Mouse (Mus musculus): ENCODE measurements at regions not wholly inside any gene's neighbourhood (a gene's known extent, or its start where the extent isn't known, plus 50 kb on each side); places are given as distances from the start of the nearest gene placed in this dataset.
"Not testable (repeated sequence)": the region's sequence is repeated elsewhere in the genome, so short reads cannot be mapped to it uniquely, and the experiment has no call there.

DNA sequence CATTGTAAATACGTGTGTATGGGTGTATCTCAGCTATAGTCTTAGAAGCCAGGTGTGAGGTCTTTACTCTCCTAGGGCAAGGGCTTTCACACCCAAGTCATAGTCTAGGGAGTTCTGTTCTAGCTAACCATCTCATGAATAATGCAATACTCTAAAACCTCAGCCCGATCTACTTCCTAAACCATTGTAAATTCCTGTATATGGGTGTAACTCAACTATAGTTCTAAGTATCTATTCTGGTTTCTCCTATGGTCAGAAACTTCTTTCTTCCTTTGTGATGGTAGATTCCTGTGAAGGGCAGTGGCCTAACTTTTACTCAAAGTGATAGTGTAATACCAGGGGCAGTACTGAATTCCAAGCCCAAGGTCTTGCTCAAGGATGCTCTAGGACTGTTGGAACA is 58.7 kb upstream of the Srd5a3 start:
- H3K4me2 ChIP-seq (ENCODE audit: low read depth, severe bottlenecking); H3K4me1 ChIP-seq (ENCODE audit: control insufficient read depth, insufficient read depth, low read length); H3K9ac ChIP-seq (ENCODE audit: low read length); H3K27me3 ChIP-seq (ENCODE audit: control insufficient read depth, insufficient read depth, low read length); H3K36me3 ChIP-seq (ENCODE audit: control insufficient read depth, insufficient read depth, low read length); DNase-seq (ENCODE audit: low spot score); H3K9me3 ChIP-seq (ENCODE audit: control insufficient read depth, low read length); H3K27ac ChIP-seq (replicated peaks; ENCODE audit: low read depth, low read length); H3K4me3 ChIP-seq (ENCODE audit: low read depth, low read length); ATAC-seq (ENCODE audit: insufficient number of reproducible peaks, low FRiP score, low TSS enrichment, low read depth): not testable (repeated sequence)
- WGBS, result 70% methylated on average over 2 of the region's 2 CpGs

DNA sequence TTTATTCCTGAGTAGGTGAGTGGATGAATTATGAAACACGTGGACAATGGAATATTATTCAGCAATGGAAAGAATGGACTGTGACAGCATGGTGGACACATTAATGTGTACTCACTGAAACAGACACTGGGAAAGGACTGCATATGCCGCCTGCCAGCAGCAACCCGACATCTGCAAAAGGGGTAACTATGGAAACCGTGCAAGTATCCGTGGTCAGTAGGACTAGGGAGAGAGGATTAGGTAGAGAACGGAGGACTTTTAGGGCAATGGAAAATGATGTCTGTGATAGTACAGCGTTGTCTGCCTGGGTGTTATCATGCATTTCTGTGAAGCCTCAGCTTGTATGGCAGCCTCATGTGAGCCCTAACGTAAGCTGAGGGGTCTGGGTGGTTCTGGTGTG is 59.6 kb upstream of the Srd5a3 start:
- ATAC-seq (ENCODE audit: insufficient number of reproducible peaks, low FRiP score, low TSS enrichment, low read depth) (no peak), DNase-seq (ENCODE audit: low spot score) (no peak)
- Histone ChIP-seq H3K27me3 (ENCODE audit: control insufficient read depth, insufficient read depth, low read length) (no peaks in the 10 kb centered on the region), H3K4me2 (ENCODE audit: low read depth, severe bottlenecking) (no peak overlapping the region), H3K4me3 (ENCODE audit: low read depth, low read length) (no peak overlapping the region), H3K27ac (replicated peaks; ENCODE audit: low read depth, low read length) (no peak overlapping the region), H3K4me1 (ENCODE audit: control insufficient read depth, insufficient read depth, low read length) (peaks cover 2% of the 10 kb centered on the region; the same call in 1 of the 2 replicates), H3K9me3 (ENCODE audit: control insufficient read depth, low read length) (no peaks in the 10 kb centered on the region), H3K9ac (ENCODE audit: low read length) (no peak overlapping the region), H3K36me3 (ENCODE audit: control insufficient read depth, insufficient read depth, low read length) (no peaks in the 10 kb centered on the region)
- WGBS, result 92% methylated on average over 8 of the region's 8 CpGs

GRCm38 (mm10) chr5:76079204-76080025 is 60.7 kb upstream of the Srd5a3 start:
- H3K27ac ChIP-seq (replicated peaks; ENCODE audit: low read depth, low read length), result no peak overlapping the region
- no peak overlapping the region for H3K9ac ChIP-seq (ENCODE audit: low read length)
- no peak for ATAC-seq (ENCODE audit: insufficient number of reproducible peaks, low FRiP score, low TSS enrichment, low read depth)
- H3K4me3 ChIP-seq (ENCODE audit: low read depth, low read length), result no peak overlapping the region
- WGBS, result 81% methylated on average over 11 of the region's 11 CpGs
- H3K9me3 ChIP-seq (ENCODE audit: control insufficient read depth, low read length), result no peaks in the 10 kb centered on the region
- no peaks in the 10 kb centered on the region for H3K27me3 ChIP-seq (ENCODE audit: control insufficient read depth, insufficient read depth, low read length)
- no peaks in the 10 kb centered on the region for H3K36me3 ChIP-seq (ENCODE audit: control insufficient read depth, insufficient read depth, low read length)
- H3K4me2 ChIP-seq (ENCODE audit: low read depth, severe bottlenecking), result no peak overlapping the region
- DNase-seq (ENCODE audit: low spot score), result no peak
- peaks cover 5% of the 10 kb centered on the region; the same call in 1 of the 2 replicates for H3K4me1 ChIP-seq (ENCODE audit: control insufficient read depth, insufficient read depth, low read length)

- 92% methylated on average over 1 of the region's 1 CpGs for WGBS
- Histone ChIP-seq H3K27ac (replicated peaks; ENCODE audit: low read depth, low read length) (no peak overlapping the region), H3K9me3 (ENCODE audit: control insufficient read depth, low read length) (no peaks in the 10 kb centered on the region), H3K27me3 (ENCODE audit: control insufficient read depth, insufficient read depth, low read length) (no peaks in the 10 kb centered on the region), H3K4me3 (ENCODE audit: low read depth, low read length) (no peak overlapping the region), H3K36me3 (ENCODE audit: control insufficient read depth, insufficient read depth, low read length) (no peaks in the 10 kb centered on the region), H3K4me1 (ENCODE audit: control insufficient read depth, insufficient read depth, low read length) (peaks cover 5% of the 10 kb centered on the region; the same call in 1 of the 2 replicates), H3K4me2 (ENCODE audit: low read depth, severe bottlenecking) (no peak overlapping the region), H3K9ac (ENCODE audit: low read length) (no peak overlapping the region)
- DNase-seq (ENCODE audit: low spot score) (no peak), ATAC-seq (ENCODE audit: insufficient number of reproducible peaks, low FRiP score, low TSS enrichment, low read depth) (no peak)
Measured at GRCm38 (mm10) chr5:76078485-76078884, 61.6 kb upstream of the Srd5a3 start.

- 89% methylated on average over 7 of the region's 7 CpGs for WGBS
- H3K4me2 ChIP-seq (ENCODE audit: low read depth, severe bottlenecking), result no peak overlapping the region
- H3K9ac ChIP-seq (ENCODE audit: low read length), result no peak overlapping the region
- no peak overlapping the region for H3K4me3 ChIP-seq (ENCODE audit: low read depth, low read length)
- H3K36me3 ChIP-seq (ENCODE audit: control insufficient read depth, insufficient read depth, low read length), result no peaks in the 10 kb centered on the region
- no peak overlapping the region for H3K27ac ChIP-seq (replicated peaks; ENCODE audit: low read depth, low read length)
- H3K27me3 ChIP-seq (ENCODE audit: control insufficient read depth, insufficient read depth, low read length), result no peaks in the 10 kb centered on the region
- H3K9me3 ChIP-seq (ENCODE audit: control insufficient read depth, low read length), result no peaks in the 10 kb centered on the region
- H3K4me1 ChIP-seq (ENCODE audit: control insufficient read depth, insufficient read depth, low read length), result peaks cover 5% of the 10 kb centered on the region; the same call in 1 of the 2 replicates
- ATAC-seq (ENCODE audit: insufficient number of reproducible peaks, low FRiP score, low TSS enrichment, low read depth), result no peak
- DNase-seq (ENCODE audit: low spot score), result no peak
Measured at GRCm38 (mm10) chr5:76076283-76076682, 63.8 kb upstream of the Srd5a3 start.

DNA sequence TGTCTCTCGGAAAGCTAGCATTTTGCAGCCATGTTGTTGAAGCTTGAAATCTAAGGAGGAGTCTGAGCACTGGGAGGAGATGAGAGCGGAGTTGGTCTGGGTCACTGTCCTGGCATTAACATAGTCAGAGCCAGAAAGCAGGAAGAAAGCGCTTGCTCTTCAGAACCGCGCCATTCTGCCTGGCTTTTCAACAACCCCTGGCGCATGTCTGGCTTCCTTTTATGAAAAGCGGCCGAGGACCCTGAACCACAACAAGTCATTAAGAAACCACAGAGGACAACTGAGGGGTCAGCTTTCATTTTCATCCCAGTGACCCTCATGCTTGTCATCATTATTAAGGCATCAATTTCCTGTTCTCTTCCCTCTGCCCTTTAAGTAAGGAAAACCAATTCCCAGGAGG is 64.7 kb upstream of the Srd5a3 start:
- WGBS, result 25% methylated on average over 8 of the region's 8 CpGs
- no peaks in the 10 kb centered on the region for H3K9me3 ChIP-seq (ENCODE audit: control insufficient read depth, low read length)
- H3K4me2 ChIP-seq (ENCODE audit: low read depth, severe bottlenecking), result no peak overlapping the region
- DNase-seq (ENCODE audit: low spot score) (peak; percentile 38), ATAC-seq (ENCODE audit: insufficient number of reproducible peaks, low FRiP score, low TSS enrichment, low read depth) (no peak)
- H3K9ac ChIP-seq (ENCODE audit: low read length), result no peak overlapping the region; the same call in 1 of the 2 replicates
- no peak overlapping the region for H3K27ac ChIP-seq (replicated peaks; ENCODE audit: low read depth, low read length)
- H3K27me3 ChIP-seq (ENCODE audit: control insufficient read depth, insufficient read depth, low read length), result no peaks in the 10 kb centered on the region
- peaks cover 5% of the 10 kb centered on the region; the same call in 1 of the 2 replicates for H3K4me1 ChIP-seq (ENCODE audit: control insufficient read depth, insufficient read depth, low read length)
- no peaks in the 10 kb centered on the region for H3K36me3 ChIP-seq (ENCODE audit: control insufficient read depth, insufficient read depth, low read length)
- no peak overlapping the region for H3K4me3 ChIP-seq (ENCODE audit: low read depth, low read length)

- Histone ChIP-seq H3K4me2 (ENCODE audit: low read depth, severe bottlenecking) (no peak overlapping the region), H3K4me1 (ENCODE audit: control insufficient read depth, insufficient read depth, low read length) (no peaks in the 10 kb centered on the region), H3K27ac (replicated peaks; ENCODE audit: low read depth, low read length) (no peak overlapping the region), H3K4me3 (ENCODE audit: low read depth, low read length) (no peak overlapping the region), H3K36me3 (ENCODE audit: control insufficient read depth, insufficient read depth, low read length) (no peaks in the 10 kb centered on the region), H3K27me3 (ENCODE audit: control insufficient read depth, insufficient read depth, low read length) (no peaks in the 10 kb centered on the region), H3K9me3 (ENCODE audit: control insufficient read depth, low read length) (no peaks in the 10 kb centered on the region), H3K9ac (ENCODE audit: low read length) (no peak overlapping the region)
- WGBS, result 50% methylated on average over 3 of the region's 3 CpGs
- ATAC-seq (ENCODE audit: insufficient number of reproducible peaks, low FRiP score, low TSS enrichment, low read depth) (no peak), DNase-seq (ENCODE audit: low spot score) (no peak)
Measured at GRCm38 (mm10) chr5:76067881-76068280, 72.2 kb upstream of the Srd5a3 start.

DNA sequence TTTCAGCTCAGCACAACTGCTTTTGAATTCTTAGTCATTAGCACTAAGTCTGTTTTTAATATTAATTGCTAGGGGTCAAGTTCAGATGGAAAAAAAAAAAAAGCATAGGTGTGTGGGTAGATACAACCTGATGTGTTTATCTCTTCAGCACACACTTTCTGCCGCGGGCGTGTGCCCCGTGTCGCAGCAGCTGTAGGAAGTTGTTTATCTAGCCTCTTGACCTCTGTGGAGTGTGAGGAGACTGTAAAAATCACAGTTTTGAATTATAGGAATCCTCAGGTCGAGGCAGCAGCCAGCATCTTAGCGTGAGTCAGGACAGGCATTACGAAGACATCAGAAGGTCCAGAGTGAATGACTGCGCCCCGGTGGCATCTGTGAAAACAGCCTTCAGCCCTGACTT is 72.8 kb upstream of the Srd5a3 start:
- Histone ChIP-seq H3K4me2 (ENCODE audit: low read depth, severe bottlenecking) (no peak overlapping the region), H3K27ac (replicated peaks; ENCODE audit: low read depth, low read length) (no peak overlapping the region), H3K27me3 (ENCODE audit: control insufficient read depth, insufficient read depth, low read length) (no peaks in the 10 kb centered on the region), H3K9ac (ENCODE audit: low read length) (no peak overlapping the region), H3K4me3 (ENCODE audit: low read depth, low read length) (no peak overlapping the region), H3K36me3 (ENCODE audit: control insufficient read depth, insufficient read depth, low read length) (no peaks in the 10 kb centered on the region), H3K4me1 (ENCODE audit: control insufficient read depth, insufficient read depth, low read length) (no peaks in the 10 kb centered on the region), H3K9me3 (ENCODE audit: control insufficient read depth, low read length) (no peaks in the 10 kb centered on the region)
- DNase-seq (ENCODE audit: low spot score) (no peak), ATAC-seq (ENCODE audit: insufficient number of reproducible peaks, low FRiP score, low TSS enrichment, low read depth) (no peak)
- WGBS, result 22% methylated on average over 10 of the region's 10 CpGs

DNA sequence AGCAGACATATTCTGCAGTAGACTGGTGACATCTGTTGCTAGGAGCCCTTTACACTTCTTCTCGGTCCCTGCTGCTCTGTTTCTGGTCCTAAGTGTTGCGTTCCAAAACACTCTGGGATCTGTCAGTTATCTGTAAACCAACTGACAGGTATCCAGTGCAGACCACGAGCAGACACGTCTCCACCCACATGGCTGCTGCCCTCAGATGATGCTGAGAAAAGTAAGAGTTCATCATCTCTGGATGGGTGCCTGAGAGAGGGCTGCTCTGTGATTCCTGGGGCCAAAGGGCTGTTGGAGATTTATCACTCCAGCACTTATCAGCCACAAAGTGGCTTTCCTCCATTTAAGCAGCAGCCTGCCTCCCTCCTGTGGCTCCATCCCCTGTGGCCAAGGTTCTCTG is 74.3 kb upstream of the Srd5a3 start:
- H3K4me3 ChIP-seq (ENCODE audit: low read depth, low read length), result no peak overlapping the region
- no peak for DNase-seq (ENCODE audit: low spot score)
- H3K27me3 ChIP-seq (ENCODE audit: control insufficient read depth, insufficient read depth, low read length), result no peaks in the 10 kb centered on the region
- no peak overlapping the region for H3K4me2 ChIP-seq (ENCODE audit: low read depth, severe bottlenecking)
- H3K9ac ChIP-seq (ENCODE audit: low read length), result no peak overlapping the region
- H3K9me3 ChIP-seq (ENCODE audit: control insufficient read depth, low read length), result no peaks in the 10 kb centered on the region
- H3K4me1 ChIP-seq (ENCODE audit: control insufficient read depth, insufficient read depth, low read length), result no peaks in the 10 kb centered on the region
- H3K27ac ChIP-seq (replicated peaks; ENCODE audit: low read depth, low read length), result no peak overlapping the region
- WGBS, result 10% methylated on average over 4 of the region's 4 CpGs
- H3K36me3 ChIP-seq (ENCODE audit: control insufficient read depth, insufficient read depth, low read length), result no peaks in the 10 kb centered on the region
- ATAC-seq (ENCODE audit: insufficient number of reproducible peaks, low FRiP score, low TSS enrichment, low read depth), result no peak

Data from limb, embryonic 11.5 days (tissue).